Mouse (Mus musculus) embryonic facial prominence, embryonic 12.5 days (tissue): Measurements from ENCODE around the gene Enc1. TPM values are rescaled to one million over a fixed set of nuclear protein-coding genes. Genes with fewer than 3 reads are reported as not detected.

ENCODE experiments used
- ATAC-seq: fragments of 200-750 bp; cut with Nextera tagmentation; 2 replicates; pipeline ENCODE4 v1.8.0; 2017; ENCODE audit not compliant: insufficient number of reproducible peaks, insufficient read depth, low FRiP score, low TSS enrichment
- H3K27ac ChIP-seq: fragments of 300-500 bp; sonication (generic); 2 replicates; pipeline ENCODE4 v1.5.1; 2016; ENCODE audit warnings: mild to moderate bottlenecking
- H3K27me3 ChIP-seq: fragments of 300-500 bp; sonication (generic); 2 replicates; pipeline ENCODE4 v1.6.1; 2016; ENCODE audit warnings: mild to moderate bottlenecking, moderate library complexity
- H3K36me3 ChIP-seq: fragments of 300-500 bp; sonication (generic); 2 replicates; pipeline ENCODE4 v1.6.1; 2016; ENCODE audit warnings: mild to moderate bottlenecking
- H3K4me1 ChIP-seq: fragments of 300-500 bp; sonication (generic); 2 replicates; pipeline ENCODE4 v1.6.1; 2016
- H3K4me2 ChIP-seq: fragments of 300-500 bp; sonication (generic); replicated peaks from 2 replicates; pipeline ENCODE4 v1.6.1; 2016; ENCODE audit warnings: mild to moderate bottlenecking, moderate library complexity
- H3K4me3 ChIP-seq: fragments of 300-500 bp; sonication (generic); 2 replicates; pipeline ENCODE4 v1.5.1; 2016; ENCODE audit warnings: mild to moderate bottlenecking
- H3K9ac ChIP-seq: fragments of 300-500 bp; sonication (generic); 2 replicates; pipeline ENCODE4 v1.6.1; 2016; ENCODE audit warnings: mild to moderate bottlenecking, moderate library complexity
- H3K9me3 ChIP-seq: fragments of 300-500 bp; sonication (generic); 2 replicates; pipeline ENCODE4 v1.6.1; 2016; ENCODE audit warnings: mild to moderate bottlenecking, moderate library complexity
- WGBS: fragments of 180-500 bp; shearing (Covaris S2); methylation state at CpG from one replicate; pipeline ENCODE4 v1.1.7; 2016; 5-methylcytosine and 5-hydroxymethylcytosine counted together
- polyA plus RNA-seq: library from polyadenylated mRNA; unstranded; fragments of >200 nt; fragmentation: Nextera tagmentation; extraction: Ambion mirVana; gene quantifications from 2 replicates; pipeline ENCODE4 v1.2.1, GENCODE M21; 2016

The Enc1 gene
- polyA plus RNA-seq, 1 experiment from 2014 or later = 7.8 TPM

- Histone ChIP-seq H3K27ac (no peak overlapping the region), H3K4me2 (no peak overlapping the region), H3K9me3 (no peaks in the 10 kb centered on the region), H3K9ac (no peak overlapping the region), H3K4me1 (no peaks in the 10 kb centered on the region), H3K4me3 (no peak overlapping the region), H3K27me3 (no peaks in the 10 kb centered on the region), H3K36me3 (no peaks in the 10 kb centered on the region)
- WGBS = 80% methylated on average over 7 of the region's 7 CpGs
- no peak for ATAC-seq
Observed at GRCm38 (mm10) chr13:97207472-97208111, 33.3 kb upstream of the Enc1 start.

GRCm38 (mm10) chr13:97208112-97208478 lies 32.8 kb upstream of the Enc1 start:
- H3K36me3 ChIP-seq = no peaks in the 10 kb centered on the region
- no peak overlapping the region for H3K27ac ChIP-seq
- no peaks in the 10 kb centered on the region for H3K27me3 ChIP-seq
- H3K9ac ChIP-seq = no peak overlapping the region
- no peak overlapping the region for H3K4me2 ChIP-seq
- no peaks in the 10 kb centered on the region for H3K9me3 ChIP-seq
- no peak overlapping the region for H3K4me3 ChIP-seq
- no peak for ATAC-seq
- WGBS = 55% methylated on average over 7 of the region's 7 CpGs
- H3K4me1 ChIP-seq = no peaks in the 10 kb centered on the region

- H3K27ac ChIP-seq = no peak overlapping the region
- WGBS = 76% methylated on average over 3 of the region's 3 CpGs
- H3K4me3 ChIP-seq = no peak overlapping the region
- no peaks in the 10 kb centered on the region for H3K27me3 ChIP-seq
- no peaks in the 10 kb centered on the region for H3K4me1 ChIP-seq
- no peak overlapping the region for H3K4me2 ChIP-seq
- ATAC-seq = no peak
- H3K36me3 ChIP-seq = no peaks in the 10 kb centered on the region
- H3K9ac ChIP-seq = no peak overlapping the region
- no peaks in the 10 kb centered on the region for H3K9me3 ChIP-seq
Observed at GRCm38 (mm10) chr13:97208500-97209010, 32.4 kb upstream of the Enc1 start.

DNA sequence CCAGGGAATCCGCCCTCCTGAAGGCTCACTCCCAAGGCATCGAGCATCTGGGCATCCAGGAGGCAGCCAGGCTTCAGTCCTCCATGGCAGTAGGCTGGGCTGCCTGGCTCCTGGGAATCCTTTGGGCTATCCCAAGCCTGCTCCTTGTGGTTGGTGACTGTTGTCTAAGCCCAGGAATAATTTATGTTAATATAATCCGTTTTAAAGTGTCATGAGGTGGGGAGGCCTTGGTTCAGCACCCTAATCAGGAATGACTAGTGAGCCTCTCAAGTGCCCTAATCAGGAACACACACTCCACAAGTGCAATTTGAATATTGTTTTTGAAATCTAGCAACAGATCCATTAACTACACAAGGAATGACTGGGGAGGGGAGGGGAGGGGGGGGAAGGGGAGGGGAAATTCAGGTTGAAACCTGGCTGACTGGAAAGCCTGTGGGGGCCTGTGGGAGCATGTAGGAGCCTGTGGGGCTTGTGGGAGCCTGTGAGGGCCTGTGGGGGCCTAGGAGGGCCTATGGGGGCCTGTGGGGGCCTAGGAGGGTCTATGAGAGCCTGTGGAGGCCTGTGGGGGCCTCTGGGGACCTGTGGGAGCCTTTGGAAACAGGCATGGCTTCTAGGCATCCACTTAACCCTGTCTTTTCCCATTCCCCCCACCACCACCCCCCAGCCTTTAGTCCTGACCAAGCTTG lies 26.2 kb upstream of the Enc1 start:
- H3K9ac ChIP-seq = no peak overlapping the region
- H3K4me1 ChIP-seq = peaks cover 14% of the 10 kb centered on the region
- H3K27ac ChIP-seq = no peak overlapping the region
- no peaks in the 10 kb centered on the region for H3K36me3 ChIP-seq
- no peaks in the 10 kb centered on the region for H3K9me3 ChIP-seq
- ATAC-seq = no peak
- H3K27me3 ChIP-seq = no peaks in the 10 kb centered on the region
- H3K4me3 ChIP-seq = no peak overlapping the region
- WGBS = 53% methylated on average over 3 of the region's 3 CpGs
- no peak overlapping the region for H3K4me2 ChIP-seq

GRCm38 (mm10) chr13:97215563-97215962 lies 25.3 kb upstream of the Enc1 start:
- H3K27me3 ChIP-seq = no peaks in the 10 kb centered on the region
- 26% methylated on average over 4 of the region's 4 CpGs for WGBS

GRCm38 (mm10) chr13:97216196-97216595 lies 24.7 kb upstream of the Enc1 start:
- 62% methylated on average over 5 of the region's 5 CpGs for WGBS

More at GRCm38 (mm10) chr13:97215563-97215962, 25.3 kb upstream of the Enc1 start:
- H3K4me1 ChIP-seq = peaks cover 14% of the 10 kb centered on the region
- H3K9me3 ChIP-seq = no peaks in the 10 kb centered on the region
- H3K27ac ChIP-seq = no peak overlapping the region
- H3K4me2 ChIP-seq = no peak overlapping the region
- no peaks in the 10 kb centered on the region for H3K36me3 ChIP-seq
- no peak overlapping the region for H3K4me3 ChIP-seq
- H3K9ac ChIP-seq = no peak overlapping the region
- ATAC-seq = peak; percentile 76; the same call in 1 of the 2 replicates

DNA sequence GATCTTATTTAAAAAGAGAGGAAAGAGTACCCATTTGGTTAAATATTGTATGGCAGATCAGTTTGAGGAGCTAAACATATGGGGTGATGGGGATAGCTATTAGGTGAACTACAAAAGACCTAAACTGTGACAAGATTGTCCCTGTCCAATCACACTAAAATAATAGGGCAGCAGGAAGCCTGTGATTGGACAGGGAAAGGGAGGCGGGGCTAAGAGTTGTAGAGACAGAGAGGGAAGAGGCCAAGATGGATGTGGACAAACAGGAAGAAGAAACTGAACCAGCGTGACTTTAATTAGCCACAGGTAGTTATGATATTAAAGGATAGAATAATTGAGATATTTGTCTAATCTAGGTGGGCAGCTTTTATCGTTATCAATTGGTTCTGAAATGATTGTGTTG lies 20.9 kb upstream of the Enc1 start:
- H3K4me2 ChIP-seq = no peak overlapping the region
- H3K4me3 ChIP-seq = no peak overlapping the region
- peaks cover 15% of the 10 kb centered on the region; the same call in 1 of the 2 replicates for H3K4me1 ChIP-seq
- H3K27ac ChIP-seq = no peak overlapping the region
- WGBS = 86% methylated on average over 3 of the region's 3 CpGs
- no peak for ATAC-seq
- H3K27me3 ChIP-seq = no peaks in the 10 kb centered on the region
- H3K9me3 ChIP-seq = no peaks in the 10 kb centered on the region
- no peaks in the 10 kb centered on the region for H3K36me3 ChIP-seq
- H3K9ac ChIP-seq = no peak overlapping the region

More at GRCm38 (mm10) chr13:97216196-97216595, 24.7 kb upstream of the Enc1 start:
- Histone ChIP-seq H3K36me3 (no peaks in the 10 kb centered on the region), H3K9ac (no peak overlapping the region), H3K27ac (no peak overlapping the region), H3K9me3 (no peaks in the 10 kb centered on the region), H3K4me1 (peaks cover 14% of the 10 kb centered on the region), H3K4me3 (no peak overlapping the region), H3K27me3 (no peaks in the 10 kb centered on the region), H3K4me2 (no peak overlapping the region)
- ATAC-seq = no peak

DNA sequence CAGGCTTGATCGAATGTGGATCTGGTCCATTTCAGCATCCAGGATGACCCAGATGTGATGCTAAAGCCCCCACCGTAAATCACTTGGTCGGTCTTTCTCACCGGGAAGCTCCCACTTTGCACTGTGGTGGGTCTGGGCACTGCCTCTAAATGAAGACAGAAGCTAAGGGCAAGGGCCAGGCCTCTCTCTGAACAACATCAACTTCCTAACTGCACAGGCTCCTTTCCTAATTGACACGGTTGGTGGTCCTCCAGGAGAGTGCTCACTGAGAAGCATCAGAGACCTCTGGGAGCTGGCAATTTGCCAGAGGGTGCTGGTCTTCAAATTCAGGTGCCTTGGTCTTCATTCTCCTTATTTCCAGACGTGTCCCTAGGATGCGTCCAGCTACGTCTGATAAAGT lies 17.0 kb upstream of the Enc1 start:
- WGBS = 81% methylated on average over 8 of the region's 8 CpGs
- Histone ChIP-seq H3K9me3 (peaks cover 9% of the 10 kb centered on the region; the same call in 1 of the 2 replicates), H3K9ac (no peak overlapping the region), H3K36me3 (no peaks in the 10 kb centered on the region), H3K4me1 (peaks cover 12% of the 10 kb centered on the region; the same call in 1 of the 2 replicates), H3K4me3 (no peak overlapping the region), H3K27me3 (no peaks in the 10 kb centered on the region), H3K4me2 (no peak overlapping the region), H3K27ac (no peak overlapping the region)
- ATAC-seq = 0 out of 2 replicates have a peak, but pooled peaks have one; percentile 54

- no peak overlapping the region for H3K9ac ChIP-seq
- no peak overlapping the region for H3K27ac ChIP-seq
- peaks cover 9% of the 10 kb centered on the region; the same call in 1 of the 2 replicates for H3K9me3 ChIP-seq
- no peak overlapping the region for H3K4me2 ChIP-seq
- 64% methylated on average over 10 of the region's 10 CpGs for WGBS
- no peaks in the 10 kb centered on the region for H3K27me3 ChIP-seq
- H3K4me3 ChIP-seq = no peak overlapping the region
- H3K4me1 ChIP-seq = peaks cover 12% of the 10 kb centered on the region; the same call in 1 of the 2 replicates
- no peaks in the 10 kb centered on the region for H3K36me3 ChIP-seq
- ATAC-seq = no peak
Observed at GRCm38 (mm10) chr13:97224341-97224982, 16.4 kb upstream of the Enc1 start.

GRCm38 (mm10) chr13:97225130-97225529 lies 15.8 kb upstream of the Enc1 start:
- peaks cover 9% of the 10 kb centered on the region; the same call in 1 of the 2 replicates for H3K9me3 ChIP-seq
- H3K4me2 ChIP-seq = peak overlapping the region; percentile 15; the same call in 1 of the 2 replicates
- ATAC-seq = no peak
- no peaks in the 10 kb centered on the region for H3K36me3 ChIP-seq
- H3K4me1 ChIP-seq = peaks cover 12% of the 10 kb centered on the region; the same call in 1 of the 2 replicates
- 56% methylated on average over 17 of the region's 17 CpGs for WGBS
- H3K27ac ChIP-seq = no peak overlapping the region
- no peak overlapping the region for H3K4me3 ChIP-seq
- no peaks in the 10 kb centered on the region for H3K27me3 ChIP-seq
- no peak overlapping the region for H3K9ac ChIP-seq

DNA sequence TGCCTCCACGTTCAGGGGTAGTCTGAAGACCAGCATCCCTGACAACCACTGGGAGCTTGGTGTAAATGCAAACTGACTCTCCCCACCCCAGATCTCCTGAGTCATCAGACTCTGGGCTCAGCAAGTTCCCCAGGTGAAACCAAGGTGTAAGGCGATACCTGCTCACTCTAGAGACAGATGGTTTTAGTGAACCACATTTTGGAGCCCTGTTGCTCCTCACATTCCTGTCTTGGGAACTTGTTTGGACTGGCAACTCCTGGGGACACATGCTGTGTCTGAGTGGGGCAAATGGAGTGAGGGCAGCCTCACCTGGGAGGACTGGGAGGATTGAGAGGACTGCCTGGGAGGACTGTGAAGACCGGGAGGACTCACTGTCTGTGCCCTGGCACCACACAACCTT lies 13.1 kb upstream of the Enc1 start:
- Histone ChIP-seq H3K27me3 (no peaks in the 10 kb centered on the region), H3K36me3 (no peaks in the 10 kb centered on the region), H3K9ac (no peak overlapping the region), H3K4me1 (peaks cover 12% of the 10 kb centered on the region; the same call in 1 of the 2 replicates), H3K9me3 (peaks cover 9% of the 10 kb centered on the region; the same call in 1 of the 2 replicates), H3K27ac (no peak overlapping the region), H3K4me2 (no peak overlapping the region), H3K4me3 (no peak overlapping the region)
- WGBS = 86% methylated on average over 3 of the region's 3 CpGs
- ATAC-seq = no peak
